Mouse (Mus musculus) kidney, adult 11 months (tissue): Measurements from ENCODE around the gene Gfod1.
A peak's percentile ranks its signal among the peaks of the same experiment; 100 is the strongest.

Source experiments
- DNase-seq: peaks from one replicate; pipeline ENCODE4 v3.0.0; 2022

Gene Gfod1

GRCm38 (mm10) chr13:43197187-43197586, 106.8 kb downstream of the Gfod1 start:
- no peak for DNase-seq

- DNase-seq, result no peak
Measured at GRCm38 (mm10) chr13:43196000-43196399, 108.0 kb downstream of the Gfod1 start.

GRCm38 (mm10) chr13:43193932-43194331, 110.0 kb downstream of the Gfod1 start:
- no peak for DNase-seq

- DNase-seq, result no peak
Measured at GRCm38 (mm10) chr13:43193266-43193665, 110.7 kb downstream of the Gfod1 start.

GRCm38 (mm10) chr13:43191741-43192192, 112.2 kb downstream of the Gfod1 start:
- no peak for DNase-seq

GRCm38 (mm10) chr13:43191290-43191689, 112.7 kb downstream of the Gfod1 start:
- DNase-seq, result no peak

- no peak for DNase-seq
Measured at GRCm38 (mm10) chr13:43187736-43188135, 116.2 kb downstream of the Gfod1 start.

GRCm38 (mm10) chr13:43183248-43184055, 120.5 kb downstream of the Gfod1 start:
- DNase-seq, result no peak

GRCm38 (mm10) chr13:43182465-43183201, 121.3 kb downstream of the Gfod1 start:
- DNase-seq, result peak; percentile 47

- DNase-seq, result no peak
Measured at GRCm38 (mm10) chr13:43181104-43181503, 122.9 kb downstream of the Gfod1 start.

- no peak for DNase-seq
Measured at GRCm38 (mm10) chr13:43177317-43177716, 126.7 kb downstream of the Gfod1 start.

GRCm38 (mm10) chr13:43176676-43177075, 127.3 kb downstream of the Gfod1 start:
- no peak for DNase-seq

- DNase-seq, result peak; percentile 63
Measured at GRCm38 (mm10) chr13:43173262-43173661, 130.7 kb downstream of the Gfod1 start.

GRCm38 (mm10) chr13:43172036-43172713, 131.8 kb downstream of the Gfod1 start:
- no peak for DNase-seq

- peak; percentile 95 for DNase-seq
Measured at GRCm38 (mm10) chr13:43171020-43171710, 132.8 kb downstream of the Gfod1 start, which contains the start of gene Tbc1d7. Gene Tbc1d7, minus strand, starts transcription at chr13:43171501.

- no peak for DNase-seq
Measured at GRCm38 (mm10) chr13:43167721-43168120, 136.3 kb downstream of the Gfod1 start.

- DNase-seq, result peak; percentile 46
Measured at GRCm38 (mm10) chr13:43159429-43159828, 144.5 kb downstream of the Gfod1 start.

GRCm38 (mm10) chr13:43158281-43158680, 145.7 kb downstream of the Gfod1 start:
- peak; percentile 70 for DNase-seq

- DNase-seq, result no peak
Measured at GRCm38 (mm10) chr13:43157370-43157769, 146.6 kb downstream of the Gfod1 start.

GRCm38 (mm10) chr13:43152005-43152520, 151.9 kb downstream of the Gfod1 start:
- DNase-seq, result no peak

- DNase-seq, result no peak
Measured at GRCm38 (mm10) chr13:43149661-43150060, 154.3 kb downstream of the Gfod1 start.

- no peak for DNase-seq
Measured at GRCm38 (mm10) chr13:43148692-43149091, 155.3 kb downstream of the Gfod1 start.
